Mouse (Mus musculus) G1E-ER4 (cell line): ENCODE data around the gene Tmem26. TPM values are rescaled to one million over a fixed set of nuclear protein-coding genes. Genes with fewer than 3 reads are reported as not detected.

Experiments
- GATA1 ChIP-seq: IDR thresholded peaks from one replicate; pipeline ENCODE4 v1.8.0; 2012; ENCODE audit warnings: low read length, inconsistent platforms
- polyA plus RNA-seq: library from polyadenylated mRNA; stranded (reverse); fragments of >175 nt; gene quantifications from 2 replicates; pipeline ENCODE4 v1.2.3, GENCODE M21; 2012

The Tmem26 gene
- polyA plus RNA-seq, 1 experiment = not detected

DNA sequence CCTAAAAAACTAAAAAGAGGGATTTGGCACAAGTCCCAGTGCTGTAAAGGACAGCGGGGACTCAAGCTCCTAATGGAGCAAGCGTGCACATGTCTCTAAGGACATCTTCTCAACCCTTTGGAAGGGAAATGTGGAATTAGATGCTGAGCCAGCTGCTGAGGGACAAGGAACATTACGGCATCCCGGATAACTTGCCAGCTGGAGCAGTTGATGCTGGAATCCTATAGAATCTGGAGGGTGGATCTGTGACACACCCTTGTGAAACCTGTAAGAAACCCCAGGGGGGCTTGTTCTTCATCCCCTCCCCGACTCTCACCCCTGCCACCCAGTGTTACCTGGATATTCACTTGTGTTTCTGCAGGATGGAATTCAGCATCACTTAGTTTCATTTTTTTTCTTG is 4.0 kb downstream of the Tmem26 start:
- TF ChIP-seq GATA1 = no peak

DNA sequence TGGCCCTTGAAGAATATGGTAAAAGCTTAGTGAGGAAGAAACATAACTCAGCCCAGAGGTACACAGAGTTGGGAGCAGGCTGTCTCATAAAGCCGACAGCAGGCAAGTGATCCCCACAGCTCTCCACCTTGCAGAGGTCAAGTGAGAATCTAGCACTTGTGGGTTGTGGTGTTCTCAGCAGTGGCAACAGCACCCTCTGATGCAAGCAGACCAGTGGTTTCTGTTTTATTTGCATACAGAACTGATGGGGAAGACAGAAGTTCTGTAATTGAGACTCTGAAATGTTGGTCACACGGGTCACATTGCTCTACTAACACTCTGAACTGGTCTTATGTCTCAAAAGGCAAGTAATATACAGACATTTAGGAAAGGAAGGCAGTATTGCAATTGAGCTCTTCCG is 12.2 kb downstream of the Tmem26 start:
- no peak for TF ChIP-seq GATA1

DNA sequence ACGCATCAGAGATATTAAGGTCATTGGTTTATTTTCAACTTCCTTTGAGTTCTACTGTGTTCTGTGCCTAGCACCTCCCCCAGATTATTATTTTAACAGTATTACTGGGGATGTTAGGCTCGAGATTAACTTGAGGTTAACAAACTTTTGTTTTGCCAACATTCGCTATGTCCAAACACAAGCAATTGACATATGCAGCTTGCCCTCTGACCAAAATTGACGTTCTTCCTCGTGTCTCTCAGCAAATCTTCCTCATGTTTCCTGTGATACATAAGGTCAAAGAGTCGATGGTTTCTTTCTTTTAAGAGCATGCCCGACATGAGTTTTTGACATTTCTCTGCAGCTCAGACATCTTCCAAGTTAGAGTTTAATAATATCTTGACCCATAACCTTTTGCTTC is 13.9 kb downstream of the Tmem26 start:
- no peak for TF ChIP-seq GATA1

DNA sequence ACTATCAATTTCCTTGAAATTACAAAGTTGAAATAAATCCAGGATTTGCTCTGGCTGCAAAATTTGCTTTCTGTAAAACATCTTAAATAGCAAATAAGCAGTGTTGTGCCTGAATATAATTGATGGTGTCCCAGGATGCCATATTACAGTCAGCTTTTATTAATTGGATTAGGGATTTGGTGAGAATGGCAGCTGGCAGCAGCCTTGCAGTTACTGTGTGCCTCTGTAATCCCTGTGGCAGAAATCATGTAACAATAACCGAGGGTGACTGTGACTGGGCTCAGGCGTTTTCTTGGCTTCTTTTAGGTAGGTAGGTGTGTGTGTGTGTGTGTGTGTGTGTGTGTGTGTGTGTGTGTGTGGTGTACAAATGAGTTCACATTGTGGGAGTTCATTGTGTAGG is 16.8 kb downstream of the Tmem26 start:
- no peak for TF ChIP-seq GATA1

DNA sequence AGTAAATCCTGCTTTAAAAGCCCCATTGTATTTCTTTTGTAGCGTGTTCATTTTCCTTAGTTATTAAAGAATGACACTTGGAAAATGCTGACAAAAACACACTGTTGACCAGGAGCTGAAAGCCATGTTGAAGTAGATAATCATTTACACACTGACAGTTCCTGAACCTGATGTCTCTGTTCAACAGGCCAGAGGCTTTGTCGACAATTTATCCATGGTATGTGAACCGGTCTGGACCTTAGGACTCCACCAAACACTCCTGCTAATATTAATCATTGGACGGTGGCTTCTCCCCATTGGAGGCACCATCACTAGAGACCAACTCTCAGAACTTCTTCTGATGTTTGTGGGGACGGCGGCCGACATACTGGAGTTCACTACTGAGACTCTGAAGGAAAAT is 27.5 kb downstream of the Tmem26 start:
- TF ChIP-seq GATA1 = no peak

DNA sequence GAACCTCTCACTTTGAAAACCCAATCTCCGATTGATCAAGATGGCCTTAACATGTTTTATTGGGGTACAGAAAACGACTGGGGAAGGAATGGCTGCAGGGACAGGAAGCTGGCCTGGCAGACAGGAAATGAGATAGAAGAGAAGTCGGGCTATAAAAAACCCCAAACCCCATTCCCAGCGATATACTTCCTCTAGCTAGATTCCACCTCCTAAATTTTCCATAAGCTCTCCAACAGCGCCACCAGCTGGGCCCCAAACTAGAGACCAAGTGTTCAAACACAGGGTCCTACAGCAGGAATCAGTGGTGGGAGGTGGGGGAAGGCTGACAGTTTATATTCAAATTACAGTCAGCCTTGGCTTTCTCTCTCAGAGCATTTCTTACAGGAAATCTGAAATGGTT is 35.8 kb downstream of the Tmem26 start:
- TF ChIP-seq GATA1 = no peak

DNA sequence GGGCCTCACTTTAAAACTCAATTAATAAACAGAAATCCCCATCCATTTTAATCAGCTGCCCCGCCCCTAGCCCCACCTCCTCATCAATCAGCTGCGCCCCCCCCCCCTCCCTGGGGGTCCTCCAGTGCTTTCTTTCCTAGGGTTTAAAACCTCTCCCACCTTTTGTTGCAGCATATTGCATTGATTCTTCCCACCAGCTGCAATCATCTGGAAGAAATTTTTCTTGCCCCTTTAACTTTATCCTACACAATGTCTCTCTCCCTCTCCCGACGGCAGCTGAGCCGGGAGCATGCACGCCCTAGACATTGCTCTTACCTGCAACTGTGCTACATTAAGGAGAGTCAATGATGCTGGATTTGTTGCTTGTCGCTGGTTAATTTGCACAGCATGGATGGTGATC is 36.3 kb downstream of the Tmem26 start:
- no peak for TF ChIP-seq GATA1

DNA sequence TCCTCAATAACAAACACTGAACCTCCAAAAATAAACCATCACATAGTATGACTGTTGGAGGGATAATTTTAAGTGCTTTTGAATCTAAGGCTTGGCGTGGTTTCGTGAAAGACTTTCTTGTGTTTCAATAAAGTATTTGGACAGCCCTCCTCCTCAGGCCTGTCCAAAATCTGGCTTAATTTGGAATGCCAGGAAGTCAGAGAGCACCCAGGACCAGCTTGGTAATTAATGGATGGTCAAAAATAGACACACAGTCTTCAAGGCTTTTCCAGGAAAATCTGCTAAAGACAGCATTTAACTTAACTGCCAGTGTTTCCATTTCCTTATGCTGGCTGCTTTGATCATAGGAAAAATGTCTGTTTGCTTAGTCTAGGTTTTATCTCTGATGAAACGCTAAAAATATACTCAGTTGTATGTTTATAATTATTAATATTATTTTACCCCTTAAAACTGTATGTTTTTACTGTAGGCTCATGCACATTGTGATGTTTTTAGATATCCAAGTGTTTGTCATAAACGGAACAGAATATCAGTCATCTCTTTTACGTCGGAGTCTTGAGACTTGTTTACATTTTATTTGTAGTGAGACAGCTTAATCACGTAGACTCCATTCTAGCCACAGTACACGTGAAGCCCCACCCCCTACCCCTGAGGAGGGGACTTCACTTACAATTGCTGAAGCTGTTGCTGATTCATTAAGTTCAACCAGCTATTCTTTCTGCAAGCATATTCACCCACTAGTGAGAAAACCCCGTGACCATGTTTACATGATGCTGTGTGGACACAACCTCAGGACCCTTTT is 57.8 kb downstream of the Tmem26 start:
- TF ChIP-seq GATA1 = no peak

DNA sequence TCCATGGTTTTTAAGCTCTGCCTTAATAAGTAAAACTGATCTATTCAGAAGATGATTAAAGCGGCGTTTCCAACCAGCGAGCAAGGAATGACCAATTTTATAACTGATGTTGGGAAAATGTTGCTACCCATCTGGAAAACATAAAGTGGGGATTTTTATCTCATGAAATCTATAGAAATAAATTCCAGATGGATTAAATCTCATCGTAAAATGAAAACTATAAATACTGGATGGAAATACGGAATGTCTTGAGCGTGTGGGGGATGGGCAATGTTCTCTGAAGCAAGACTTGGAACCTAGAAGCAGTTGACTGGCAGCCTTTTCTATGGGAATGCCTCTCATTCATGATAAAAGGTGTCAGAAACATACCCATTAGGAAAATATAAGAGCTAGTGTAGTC is 59.3 kb downstream of the Tmem26 start:
- TF ChIP-seq GATA1 = no peak

DNA sequence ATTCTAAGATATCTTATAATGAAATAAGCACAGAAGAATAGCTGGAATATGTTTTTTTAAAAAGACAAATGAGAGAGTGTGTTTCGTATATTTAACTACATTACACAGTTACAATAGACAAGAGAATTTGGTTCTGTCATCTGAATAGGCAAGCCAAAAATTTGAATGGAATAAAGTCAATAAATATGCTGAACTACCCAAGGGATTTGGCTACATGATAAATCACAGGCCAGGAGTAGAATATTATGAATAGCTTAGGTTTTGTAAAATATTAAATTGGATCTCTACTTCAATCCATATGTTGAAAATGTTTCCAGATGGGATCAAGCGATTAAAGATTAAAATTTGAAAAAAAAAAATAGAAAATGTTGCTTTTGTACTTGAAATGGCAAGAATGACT is 60.4 kb downstream of the Tmem26 start:
- TF ChIP-seq GATA1 = no peak

DNA sequence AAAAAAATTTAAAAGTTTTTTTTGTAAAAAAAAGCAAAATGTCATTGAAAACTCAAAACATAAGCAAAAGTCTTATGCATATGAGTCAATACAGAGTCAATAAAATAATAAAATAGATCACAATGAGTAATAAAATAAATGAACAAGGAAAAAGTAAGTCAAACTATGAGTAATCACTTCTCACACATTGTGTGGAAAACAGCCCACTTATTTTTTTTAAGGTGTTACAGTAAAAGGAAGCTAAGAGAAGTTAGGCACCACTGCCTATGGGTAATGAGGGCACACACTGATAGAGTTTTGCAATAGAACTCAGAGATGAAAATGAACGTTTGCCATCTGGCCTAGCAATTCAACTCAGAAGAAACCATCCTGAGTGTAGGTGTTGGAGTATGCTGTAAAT is 61.0 kb downstream of the Tmem26 start:
- TF ChIP-seq GATA1 = no peak

DNA sequence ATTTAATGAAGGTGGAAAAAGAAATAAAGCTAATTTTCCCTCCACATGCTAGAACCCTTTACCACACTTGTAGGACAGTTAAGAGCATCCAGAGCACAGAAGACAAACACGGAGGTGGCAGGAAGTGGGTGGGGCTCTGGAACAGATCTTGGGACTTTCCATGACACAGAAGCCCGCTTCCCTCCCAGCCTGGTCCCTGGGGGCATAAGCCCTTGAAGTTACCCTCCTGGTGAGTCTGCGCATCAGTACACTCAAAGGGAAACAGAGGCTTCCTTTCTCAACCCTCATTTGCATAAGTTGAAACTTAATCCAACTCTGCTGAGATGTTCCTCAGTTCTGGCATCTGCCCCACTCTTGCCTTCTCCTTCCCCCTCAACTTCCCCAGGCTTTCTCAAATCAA is 72.0 kb downstream of the Tmem26 start:
- no peak for TF ChIP-seq GATA1

DNA sequence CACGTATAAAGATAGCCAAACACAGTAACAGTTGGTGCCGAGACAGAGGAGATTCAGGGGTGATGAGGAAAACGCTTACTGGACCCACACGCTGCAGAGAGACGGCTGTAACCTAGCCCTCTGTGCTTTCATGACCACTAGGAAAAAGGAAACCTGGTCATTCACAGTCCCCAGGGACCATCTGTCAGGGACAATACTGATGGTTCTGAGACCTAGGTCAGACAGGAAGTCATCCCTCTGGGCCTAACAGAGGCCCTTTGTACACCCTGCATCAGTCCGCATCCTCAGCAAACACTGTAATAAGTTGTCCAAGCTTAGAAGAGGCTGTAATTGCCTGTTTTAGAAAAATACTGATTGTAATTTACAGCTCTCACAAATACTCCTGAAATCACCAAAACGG is 76.4 kb downstream of the Tmem26 start:
- no peak for TF ChIP-seq GATA1

DNA sequence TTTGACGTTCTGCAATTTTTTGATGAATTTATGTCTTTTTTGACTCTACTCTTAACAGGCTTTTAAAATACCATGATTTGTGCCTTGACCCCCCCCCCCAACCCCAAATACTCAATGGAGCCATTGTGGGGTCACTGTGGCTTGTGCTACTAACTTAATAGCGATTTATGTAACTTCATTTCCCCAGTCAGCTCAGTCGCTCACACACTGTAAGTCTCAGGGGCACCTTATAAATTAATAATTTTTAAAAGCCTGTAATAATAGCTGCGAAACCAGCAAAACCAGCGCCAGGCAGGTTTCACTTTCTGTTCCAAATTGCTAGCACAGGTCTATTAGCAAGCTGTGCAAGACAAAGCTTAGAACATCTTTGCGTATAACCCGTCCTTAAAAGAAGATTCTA is 76.9 kb downstream of the Tmem26 start:
- no peak for TF ChIP-seq GATA1

DNA sequence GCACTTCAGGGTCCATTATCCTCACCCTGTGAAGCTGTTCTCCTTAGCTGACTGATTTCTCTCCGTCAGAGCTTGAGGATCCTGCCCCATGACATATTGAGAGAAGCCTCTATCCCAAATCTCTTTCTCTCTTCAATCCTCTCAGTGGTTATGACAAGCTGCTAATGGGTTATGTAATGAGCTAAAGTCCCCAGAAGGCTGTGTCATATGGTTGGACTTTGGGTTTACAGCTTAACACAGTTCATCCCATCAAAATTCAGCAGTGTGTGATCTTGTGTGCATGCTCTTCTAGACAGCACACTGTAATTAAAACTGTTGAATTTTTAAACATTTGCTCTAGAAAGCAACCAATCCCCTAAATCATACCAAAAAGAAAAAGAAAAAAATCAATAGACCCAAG is 82.9 kb downstream of the Tmem26 start:
- no peak for TF ChIP-seq GATA1

DNA sequence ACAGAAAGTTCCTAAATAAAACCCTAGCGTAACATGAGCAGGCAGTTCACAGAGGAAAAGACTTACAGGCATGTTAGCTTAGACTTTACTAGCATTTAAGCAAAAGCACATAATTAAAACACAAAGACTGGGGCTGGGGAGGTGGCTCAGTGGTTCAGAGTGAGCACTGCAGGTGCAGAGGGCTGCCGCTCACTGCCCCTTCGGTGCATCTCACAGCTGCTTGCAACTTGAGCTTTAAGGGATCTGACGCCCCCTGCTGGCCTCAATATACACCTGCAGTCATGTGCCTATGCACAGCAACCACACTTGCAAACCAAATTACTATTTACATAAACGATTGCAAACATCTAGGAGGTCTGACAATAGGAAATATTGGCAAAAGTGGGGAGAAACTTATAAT is 87.5 kb downstream of the Tmem26 start:
- no peak for TF ChIP-seq GATA1

DNA sequence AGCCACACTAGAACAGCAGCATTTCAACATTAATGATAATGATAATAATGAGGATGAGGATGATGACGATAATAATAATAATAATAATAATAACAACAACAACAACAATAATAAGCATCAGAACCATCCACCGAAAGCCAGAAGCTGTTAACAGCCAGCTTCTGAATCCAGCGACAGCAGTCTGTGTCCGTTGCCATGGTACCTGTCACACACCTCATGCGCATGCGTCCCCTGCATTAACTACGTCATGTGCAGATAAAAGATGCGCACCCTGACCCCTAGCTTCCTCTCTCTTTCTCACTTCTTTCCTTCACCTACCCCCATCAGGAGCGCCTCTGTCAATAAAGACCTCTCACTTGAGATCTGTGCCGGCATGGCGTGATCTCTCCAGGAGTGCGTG is 89.3 kb downstream of the Tmem26 start:
- TF ChIP-seq GATA1 = no peak

DNA sequence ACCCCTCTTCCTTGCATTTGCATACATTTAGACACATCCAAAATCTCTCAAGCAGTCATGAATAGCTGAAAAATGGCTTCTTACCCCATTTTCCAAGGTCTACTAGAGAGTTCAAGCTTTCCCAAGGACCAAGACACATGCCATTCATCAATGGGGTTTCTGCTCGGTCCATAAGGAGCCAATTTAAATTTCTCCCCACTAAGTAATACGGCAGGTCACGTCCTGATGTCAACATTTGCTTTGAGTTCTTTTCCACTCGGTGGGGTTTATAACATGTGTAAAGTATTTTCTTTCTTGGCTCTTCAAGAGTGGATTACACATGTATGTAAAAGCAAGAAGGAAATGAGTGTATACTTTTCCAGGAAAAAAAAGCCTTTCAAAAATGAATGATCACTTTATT is 93.8 kb downstream of the Tmem26 start:
- TF ChIP-seq GATA1 = no peak
